Mouse (Mus musculus) heart, embryonic 11.5 days (tissue): ENCODE results near the gene Gtpbp2. TPM values are rescaled to one million over a fixed set of nuclear protein-coding genes. Genes with fewer than 3 reads are reported as not detected.

ENCODE experiments used
- ATAC-seq: fragments of 200-750 bp; cut with Nextera tagmentation; replicated peaks from 2 replicates; pipeline ENCODE4 v1.8.0; 2017; ENCODE audit warnings: moderate library complexity; ENCODE audit not compliant: insufficient number of reproducible peaks, low FRiP score, low TSS enrichment
- H3K27ac ChIP-seq: fragments of 300-500 bp; sonication (generic); 2 replicates; pipeline ENCODE4 v1.5.1; 2014; ENCODE audit warnings: mild to moderate bottlenecking, low read depth, low read length
- H3K27me3 ChIP-seq: fragments of 300-500 bp; sonication (generic); 2 replicates; pipeline ENCODE4 v1.6.1; 2014; ENCODE audit warnings: mild to moderate bottlenecking, low read length, mixed read lengths; ENCODE audit not compliant: control insufficient read depth, insufficient read depth
- H3K36me3 ChIP-seq: fragments of 300-500 bp; sonication (generic); 2 replicates; pipeline ENCODE4 v1.6.1; 2014; ENCODE audit warnings: mild to moderate bottlenecking, low read length, moderate library complexity, mixed read lengths; ENCODE audit not compliant: control insufficient read depth, insufficient read depth
- H3K4me1 ChIP-seq: fragments of 300-500 bp; sonication (generic); 2 replicates; pipeline ENCODE4 v1.6.1; 2014; ENCODE audit warnings: low read length; ENCODE audit not compliant: control insufficient read depth, insufficient read depth
- H3K4me2 ChIP-seq: fragments of 300-500 bp; sonication (generic); 2 replicates; pipeline ENCODE4 v1.6.1; 2014; ENCODE audit warnings: mild to moderate bottlenecking, moderate library complexity
- H3K4me3 ChIP-seq: fragments of 300-500 bp; sonication (generic); 2 replicates; pipeline ENCODE4 v1.5.1; 2014; ENCODE audit warnings: low read depth, low read length
- H3K9ac ChIP-seq: fragments of 300-500 bp; sonication (generic); 2 replicates; pipeline ENCODE4 v1.6.1; 2014; ENCODE audit warnings: mild to moderate bottlenecking, low read depth, low read length, moderate library complexity
- H3K9me3 ChIP-seq: fragments of 300-500 bp; sonication (generic); replicated peaks from 2 replicates; pipeline ENCODE4 v1.6.1; 2016; ENCODE audit warnings: low read length; ENCODE audit not compliant: control insufficient read depth
- WGBS: fragments of 180-500 bp; shearing (Covaris S2); extraction: QIAGEN DNeasy Blood & Tissue Kit; methylation state at CpG from one replicate; pipeline ENCODE4 v1.1.7; 2014; ENCODE audit not compliant: insufficient replicate concordance; 5-methylcytosine and 5-hydroxymethylcytosine counted together
- polyA plus RNA-seq: library from polyadenylated mRNA; unstranded; fragments of >200 nt; fragmentation: Nextera tagmentation; extraction: Ambion mirVana; gene quantifications from 2 replicates; pipeline ENCODE4 v1.2.1, GENCODE M21; 2014

The Gtpbp2 gene
- polyA plus RNA-seq, 1 experiment from 2014 or later: 28.6 TPM

- Histone ChIP-seq H3K4me2 (no peak overlapping the region), H3K4me3 (no peak overlapping the region), H3K9ac (no peak overlapping the region), H3K36me3 (peaks cover 44% of the 10 kb centered on the region), H3K27ac (no peak overlapping the region), H3K27me3 (no peaks in the 10 kb centered on the region), H3K9me3 (no peaks in the 10 kb centered on the region), H3K4me1 (peaks cover 17% of the 10 kb centered on the region)
- WGBS: 83% methylated on average over 11 of the region's 11 CpGs
- no peak for ATAC-seq
Measured at GRCm38 (mm10) chr17:46167014-46167413, 6.2 kb downstream of the Gtpbp2 start.

GRCm38 (mm10) chr17:46168318-46168717 is 7.5 kb downstream of the Gtpbp2 start:
- Histone ChIP-seq H3K4me1 (peaks cover 5% of the 10 kb centered on the region; the same call in 1 of the 2 replicates), H3K9ac (no peak overlapping the region), H3K9me3 (no peaks in the 10 kb centered on the region), H3K27ac (no peak overlapping the region), H3K36me3 (peaks cover 44% of the 10 kb centered on the region), H3K4me2 (no peak overlapping the region; the same call in 1 of the 2 replicates), H3K27me3 (no peaks in the 10 kb centered on the region), H3K4me3 (no peak overlapping the region)
- peak; percentile 65 for ATAC-seq
- 56% methylated on average over 5 of the region's 5 CpGs for WGBS

GRCm38 (mm10) chr17:46168768-46169167 is 7.9 kb downstream of the Gtpbp2 start:
- H3K4me2 ChIP-seq: no peak overlapping the region
- no peak overlapping the region for H3K27ac ChIP-seq
- ATAC-seq: no peak
- H3K9ac ChIP-seq: no peak overlapping the region
- no peaks in the 10 kb centered on the region for H3K27me3 ChIP-seq
- 78% methylated on average over 5 of the region's 5 CpGs for WGBS
- H3K4me3 ChIP-seq: no peak overlapping the region
- H3K4me1 ChIP-seq: peaks cover 5% of the 10 kb centered on the region; the same call in 1 of the 2 replicates
- peaks cover 44% of the 10 kb centered on the region for H3K36me3 ChIP-seq
- H3K9me3 ChIP-seq: no peaks in the 10 kb centered on the region

DNA sequence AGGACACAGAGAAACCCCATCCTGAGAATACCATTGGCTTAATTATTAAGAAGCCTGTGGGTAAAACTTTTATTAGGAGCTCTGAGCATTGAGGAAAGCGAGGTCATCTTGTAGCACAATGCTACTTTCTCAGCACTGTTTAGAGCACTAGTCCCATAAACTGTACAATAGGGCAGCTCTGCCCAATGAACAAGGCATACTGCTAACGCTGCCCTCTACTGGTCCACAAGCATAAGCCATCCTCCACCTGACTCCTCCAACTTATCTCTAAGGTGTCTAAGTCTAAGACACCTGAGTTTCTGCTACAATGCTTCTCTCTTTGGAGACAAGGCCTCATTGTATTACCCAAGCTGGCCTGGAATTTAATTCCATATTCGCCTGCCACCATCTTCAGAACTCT is 9.7 kb downstream of the Gtpbp2 start:
- no peaks in the 10 kb centered on the region for H3K27me3 ChIP-seq
- no peak overlapping the region for H3K9ac ChIP-seq
- no peak overlapping the region for H3K27ac ChIP-seq
- peaks cover 5% of the 10 kb centered on the region; the same call in 1 of the 2 replicates for H3K4me1 ChIP-seq
- H3K4me2 ChIP-seq: no peak overlapping the region
- no peaks in the 10 kb centered on the region for H3K9me3 ChIP-seq
- no peak overlapping the region for H3K4me3 ChIP-seq
- peaks cover 32% of the 10 kb centered on the region for H3K36me3 ChIP-seq
- ATAC-seq: 0 out of 2 replicates have a peak, but pooled peaks have one; percentile 10
- 70% methylated on average over 3 of the region's 3 CpGs for WGBS

- Histone ChIP-seq H3K9ac (no peak overlapping the region), H3K4me3 (no peak overlapping the region), H3K36me3 (peaks cover 39% of the 10 kb centered on the region), H3K27me3 (no peaks in the 10 kb centered on the region), H3K4me2 (no peak overlapping the region), H3K9me3 (no peaks in the 10 kb centered on the region), H3K27ac (no peak overlapping the region), H3K4me1 (no peaks in the 10 kb centered on the region)
- WGBS: 88% methylated on average over 4 of the region's 4 CpGs
- no peak for ATAC-seq
Measured at GRCm38 (mm10) chr17:46182273-46182672, 21.4 kb downstream of the Gtpbp2 start.

DNA sequence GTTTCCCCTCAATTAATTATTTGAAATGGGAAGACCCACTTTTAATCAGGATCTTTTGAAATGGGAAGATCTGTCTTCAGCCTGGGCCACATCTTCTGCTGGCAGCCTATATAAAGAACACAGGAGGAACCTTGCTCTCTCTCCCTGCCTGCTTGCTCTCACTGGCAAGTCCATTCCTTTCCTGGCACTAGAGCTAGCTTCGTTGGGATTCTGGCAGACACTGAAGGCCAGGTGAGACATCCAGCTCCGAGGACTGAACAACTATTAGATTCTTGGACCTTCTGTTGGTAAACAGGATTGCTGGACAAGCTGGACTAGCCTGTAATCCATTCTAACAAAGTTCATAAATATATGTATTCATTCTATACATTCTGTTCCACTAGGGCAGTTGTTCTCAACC is 28.0 kb downstream of the Gtpbp2 start:
- no peak overlapping the region for H3K27ac ChIP-seq
- no peak for ATAC-seq
- no peaks in the 10 kb centered on the region for H3K9me3 ChIP-seq
- H3K27me3 ChIP-seq: no peaks in the 10 kb centered on the region
- H3K4me3 ChIP-seq: no peak overlapping the region
- no peak overlapping the region for H3K9ac ChIP-seq
- H3K4me2 ChIP-seq: no peak overlapping the region
- H3K4me1 ChIP-seq: no peaks in the 10 kb centered on the region
- WGBS: 82% methylated on average over 2 of the region's 2 CpGs
- peaks cover 36% of the 10 kb centered on the region for H3K36me3 ChIP-seq

GRCm38 (mm10) chr17:46201151-46201550 is 40.3 kb downstream of the Gtpbp2 start:
- Histone ChIP-seq H3K9me3 (no peaks in the 10 kb centered on the region), H3K4me2 (peak overlapping the region; percentile 92), H3K36me3 (peaks cover 17% of the 10 kb centered on the region; the same call in 1 of the 2 replicates), H3K9ac (no peak overlapping the region), H3K27me3 (no peaks in the 10 kb centered on the region), H3K4me1 (peaks cover 17% of the 10 kb centered on the region), H3K27ac (no peak overlapping the region), H3K4me3 (peak overlapping the region; percentile 63)
- ATAC-seq: no peak
- WGBS: 67% methylated on average over 6 of the region's 6 CpGs

- Histone ChIP-seq H3K4me2 (peak within 1 kb of the TSS; percentile 92), H3K9me3 (no peaks in the 10 kb centered on the region), H3K4me3 (peak within 1 kb of the TSS; percentile 63), H3K27ac (peak within 1 kb of the TSS; percentile 85), H3K4me1 (peaks cover 17% of the 10 kb centered on the region), H3K36me3 (peaks cover 15% of the 10 kb centered on the region), H3K9ac (peak within 1 kb of the TSS; percentile 90), H3K27me3 (no peaks in the 10 kb centered on the region)
- WGBS: under 1% methylated on average over 66 of the region's 66 CpGs
- peak; percentile 88 for ATAC-seq
Measured at GRCm38 (mm10) chr17:46202421-46203071, 41.7 kb downstream of the Gtpbp2 start, which contains the start of the genes Polh and Xpo5. Gene Polh, minus strand, starts transcription at chr17:46202645. Gene Xpo5, plus strand, starts transcription at chr17:46202782.

DNA sequence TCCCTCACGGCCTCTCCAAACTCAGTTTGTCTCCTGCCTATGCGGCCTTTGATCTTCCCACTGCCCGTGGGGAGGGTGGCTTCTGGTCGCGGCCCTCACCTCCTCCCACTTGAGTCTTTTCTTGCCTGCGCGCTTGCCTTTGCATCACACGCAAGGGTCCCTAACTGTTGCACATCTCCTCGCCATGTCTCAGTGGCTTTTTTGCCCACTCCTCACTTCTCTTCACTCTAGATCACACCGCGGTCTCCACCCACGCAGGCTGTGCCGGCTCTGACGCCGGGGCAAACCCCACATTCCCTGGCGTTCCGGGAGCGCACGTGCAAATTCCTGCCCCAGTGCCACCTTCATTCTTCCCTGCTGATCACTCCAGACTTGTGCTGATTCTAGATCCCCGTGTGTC is 42.2 kb downstream of the Gtpbp2 start:
- Histone ChIP-seq H3K36me3 (peaks cover 19% of the 10 kb centered on the region), H3K4me2 (peak overlapping the region; percentile 92), H3K4me1 (peaks cover 17% of the 10 kb centered on the region), H3K27me3 (no peaks in the 10 kb centered on the region), H3K4me3 (peak overlapping the region; percentile 63), H3K27ac (peak overlapping the region; percentile 85), H3K9ac (peak overlapping the region; percentile 90), H3K9me3 (no peaks in the 10 kb centered on the region)
- no peak for ATAC-seq
- under 1% methylated on average over 20 of the region's 20 CpGs for WGBS
